Comparison of ENCODE assay signal across 8 mouse cellular contexts in genomic region chr10:78425181-78426041, GRCm38 (mm10). TPM values are rescaled to one million over a fixed set of nuclear protein-coding genes. Genes with fewer than 3 reads are reported as not detected.
DNase-seq lines count a peak whose midpoint lies in the region; ATAC-seq and TF ChIP-seq lines count a peak whose summit lies in the region.

Gene Cstb, plus strand, starts transcription at chr10:78425669.

- WGBS in forebrain, embryonic 14.5 days = 1% methylated on average over 40 of the region's 40 CpGs
- WGBS in large intestine, adult 2 months = 1% methylated on average over 40 of the region's 40 CpGs
- WGBS in liver, embryonic 16.5 days (ENCODE audit: insufficient replicate concordance) = 2% methylated on average over 40 of the region's 40 CpGs
- WGBS in neural tube, embryonic 12.5 days = 1% methylated on average over 40 of the region's 40 CpGs
- under 1% methylated on average over 37 of the region's 40 CpGs for WGBS in stomach, postnatal 0 days

- peak; percentile 72 for DNase-seq in ES-CJ7 (ENCODE audit: low read depth, low spot score)
- peak; percentile 84 for DNase-seq in cerebellum, adult 11 months
- peak; percentile 87 for DNase-seq in forebrain, embryonic 14.5 days (ENCODE audit: low spot score)
- DNase-seq in heart, postnatal 10 days = peak; percentile 85 to 87
- DNase-seq in large intestine, adult 2 months (ENCODE audit: low read depth, low spot score) = no peak
- peak; percentile 93 for DNase-seq in stomach, postnatal 0 days (ENCODE audit: low spot score)

- H3K27me3 ChIP-seq in forebrain, embryonic 14.5 days (replicated peaks; ENCODE audit: control insufficient read depth, insufficient read depth, low read length) = no peaks in the 10 kb centered on the region
- H3K27me3 ChIP-seq in liver, embryonic 16.5 days (ENCODE audit: control insufficient read depth, insufficient read depth, low read depth, low read length) = no peaks in the 10 kb centered on the region
- H3K27me3 ChIP-seq in neural tube, embryonic 12.5 days (replicated peaks) = no peaks in the 10 kb centered on the region
- no peaks in the 10 kb centered on the region for H3K27me3 ChIP-seq in stomach, postnatal 0 days (ENCODE audit: control insufficient read depth, insufficient read depth, low read length)

- H3K4me2 ChIP-seq in forebrain, embryonic 14.5 days (ENCODE audit: low read length) = peak within 1 kb of the TSS; percentile 68
- peak within 1 kb of the TSS; percentile 76 for H3K4me2 ChIP-seq in liver, embryonic 16.5 days (ENCODE audit: low read depth, low read length)
- peak within 1 kb of the TSS; percentile 89 for H3K4me2 ChIP-seq in neural tube, embryonic 12.5 days (replicated peaks)
- H3K4me2 ChIP-seq in stomach, postnatal 0 days (replicated peaks; ENCODE audit: low read depth) = peak within 1 kb of the TSS; percentile 79

- peak within 1 kb of the TSS; percentile 81 for H3K9ac ChIP-seq in forebrain, embryonic 14.5 days (ENCODE audit: low read length)
- peak within 1 kb of the TSS; percentile 73 for H3K9ac ChIP-seq in liver, embryonic 16.5 days (ENCODE audit: low read depth, low read length)
- peak within 1 kb of the TSS; percentile 80 for H3K9ac ChIP-seq in neural tube, embryonic 12.5 days
- peak within 1 kb of the TSS; percentile 94 for H3K9ac ChIP-seq in stomach, postnatal 0 days (ENCODE audit: low read length)

- H3K4me1 ChIP-seq in forebrain, embryonic 14.5 days (ENCODE audit: control insufficient read depth, insufficient read depth, low read length) = peaks cover 6% of the 10 kb centered on the region
- peaks cover 10% of the 10 kb centered on the region for H3K4me1 ChIP-seq in liver, embryonic 16.5 days (ENCODE audit: control insufficient read depth, low read depth, low read length)
- H3K4me1 ChIP-seq in neural tube, embryonic 12.5 days = peaks cover 15% of the 10 kb centered on the region
- no peaks in the 10 kb centered on the region; the same call in 1 of the 2 replicates for H3K4me1 ChIP-seq in stomach, postnatal 0 days (replicated peaks; ENCODE audit: control insufficient read depth, insufficient read depth)

- ATAC-seq in forebrain, embryonic 14.5 days = peak; percentile 96
- peak; percentile 89 for ATAC-seq in liver, embryonic 16.5 days (ENCODE audit: low read depth)
- peak; percentile 94 for ATAC-seq in neural tube, embryonic 12.5 days (ENCODE audit: low FRiP score, low read depth)
- ATAC-seq in stomach, postnatal 0 days (ENCODE audit: low FRiP score, low TSS enrichment) = peak; percentile 93

- no peak for TF ChIP-seq EP300 in stomach, postnatal 0 days (optimal IDR thresholded peaks at IDR 0.05)

- H3K9me3 ChIP-seq in forebrain, embryonic 14.5 days (replicated peaks; ENCODE audit: control insufficient read depth, low read length) = no peaks in the 10 kb centered on the region
- H3K9me3 ChIP-seq in liver, embryonic 16.5 days (replicated peaks; ENCODE audit: control insufficient read depth, low read length) = no peaks in the 10 kb centered on the region
- no peaks in the 10 kb centered on the region for H3K9me3 ChIP-seq in neural tube, embryonic 12.5 days
- no peaks in the 10 kb centered on the region for H3K9me3 ChIP-seq in stomach, postnatal 0 days (ENCODE audit: control insufficient read depth, low read length)

- H3K4me3 ChIP-seq in forebrain, embryonic 14.5 days (ENCODE audit: low read depth, low read length) = peak within 1 kb of the TSS; percentile 63
- H3K4me3 ChIP-seq in liver, embryonic 16.5 days (ENCODE audit: low read depth, low read length) = peak within 1 kb of the TSS; percentile 68
- H3K4me3 ChIP-seq in neural tube, embryonic 12.5 days = peak within 1 kb of the TSS; percentile 78
- H3K4me3 ChIP-seq in stomach, postnatal 0 days (ENCODE audit: low read depth, low read length) = peak within 1 kb of the TSS; percentile 79

- H3K36me3 ChIP-seq in forebrain, embryonic 14.5 days (ENCODE audit: control insufficient read depth, insufficient read depth, low read length) = peaks cover 16% of the 10 kb centered on the region
- H3K36me3 ChIP-seq in liver, embryonic 16.5 days (ENCODE audit: control insufficient read depth, insufficient read depth) = peaks cover 2% of the 10 kb centered on the region; the same call in 1 of the 2 replicates
- H3K36me3 ChIP-seq in neural tube, embryonic 12.5 days = peaks cover 14% of the 10 kb centered on the region
- H3K36me3 ChIP-seq in stomach, postnatal 0 days (ENCODE audit: control insufficient read depth, insufficient read depth, low read length) = peaks cover 14% of the 10 kb centered on the region

- no peak within 1 kb of the TSS; the same call in 1 of the 2 replicates for H3K27ac ChIP-seq in forebrain, embryonic 14.5 days (ENCODE audit: low read depth, low read length)
- peak within 1 kb of the TSS; percentile 62 for H3K27ac ChIP-seq in liver, embryonic 16.5 days (ENCODE audit: low read length)
- H3K27ac ChIP-seq in neural tube, embryonic 12.5 days = no peak within 1 kb of the TSS
- H3K27ac ChIP-seq in stomach, postnatal 0 days (replicated peaks) = peak within 1 kb of the TSS; percentile 93

- peak; percentile 4; the same call in 1 of the 2 replicates for TF ChIP-seq CTCF in stomach, postnatal 0 days (IDR thresholded peaks at IDR 0.05; ENCODE audit: low read depth)

- intact Hi-C loops in heart, postnatal 10 days (cut with DNase I) = no loop called here

RNA-seq across cellular contexts. Expression of gene Cstb, which starts in this region (rescaled TPM):
- 119 and 142 TPM in 2 replicates for polyA plus RNA-seq in forebrain, embryonic 14.5 days (2014; fragmentation: Nextera tagmentation; extraction: Ambion mirVana)
- total RNA-seq in heart, postnatal 10 days (2021) = 10 to 100 TPM; 41.6 to 42.7 TPM
- 49.7 and 57.2 TPM in 2 replicates for polyA plus RNA-seq in large intestine, adult 2 months (2012; rRNA removed)
- 93.9 and 102 TPM in 2 replicates for polyA plus RNA-seq in liver, embryonic 16.5 days (2015; fragmentation: Nextera tagmentation; extraction: Ambion mirVana)
- polyA plus RNA-seq in neural tube, embryonic 12.5 days (2016; fragmentation: Nextera tagmentation; extraction: Ambion mirVana) = 105 and 110 TPM in 2 replicates
- polyA plus RNA-seq in stomach, postnatal 0 days (2015; fragmentation: Nextera tagmentation; extraction: Ambion mirVana) = 636 and 675 TPM in 2 replicates

Comparison
In these comparisons a context has a peak if more than half of its experiments do, and no peak if none do; other contexts are left out.
1. H3K27ac ChIP-seq: peak in liver, embryonic 16.5 days (single experiment) and stomach, postnatal 0 days (single experiment); none in forebrain, embryonic 14.5 days (single experiment) and neural tube, embryonic 12.5 days (single experiment).
2. Peak in every context shown above with its lines, with median percentiles within 50 percentile points of each other: ATAC-seq, H3K4me2 ChIP-seq, H3K4me3 ChIP-seq and H3K9ac ChIP-seq.